Mouse (Mus musculus) mature B cell (primary cell): ENCODE data around the gene Wnt1.

Source experiments
- in situ Hi-C: fragments of 300-500 bp; cut with MboI; formaldehyde crosslinking; loops from 2 replicates; pipeline ENCODE4 v1.14.3; 2019

Wnt1 gene

DNA sequence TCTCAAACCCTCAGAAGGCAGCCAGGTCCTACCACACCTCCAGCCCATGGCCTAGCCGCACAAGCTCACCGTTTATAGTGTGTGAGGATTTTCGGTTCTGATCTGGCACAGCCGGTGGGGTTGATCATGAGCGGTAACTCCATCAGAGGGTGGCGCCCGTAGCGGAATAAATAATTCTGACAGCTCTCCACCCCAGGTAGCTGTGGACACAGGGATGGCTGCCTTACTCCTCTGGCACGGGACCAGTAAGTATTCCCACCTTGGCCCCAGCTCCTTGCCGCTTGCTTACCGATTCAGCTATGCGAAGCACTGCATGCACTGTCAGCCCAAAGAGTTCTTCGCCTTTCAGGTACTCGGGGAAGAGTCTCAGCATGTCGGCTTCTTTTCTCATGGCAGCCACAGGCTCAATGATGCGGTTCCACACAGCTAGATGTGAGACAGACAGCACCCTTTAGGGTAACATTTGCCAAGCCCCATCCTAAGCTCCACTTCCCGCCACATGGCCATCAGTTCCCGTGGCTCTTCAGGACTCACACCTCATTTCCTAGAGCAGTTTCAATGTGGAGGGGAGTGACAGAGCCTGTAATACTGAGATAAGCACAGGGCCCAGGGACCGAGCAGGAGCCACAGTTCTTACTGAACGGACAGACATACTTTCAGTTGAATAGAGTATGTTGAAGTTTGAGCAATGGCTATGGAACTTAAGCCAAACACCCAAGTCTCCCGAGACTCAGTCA is 47.5 kb downstream of the Wnt1 start:
- in situ Hi-C loops, result no loop called here

GRCm38 (mm10) chr15:98837743-98838103 is 48.1 kb downstream of the Wnt1 start:
- in situ Hi-C loops, result no loop called here

- in situ Hi-C loops, result no loop called here
These were observed 49.5 kb downstream of the Wnt1 start for GRCm38 (mm10) chr15:98839161-98839560.

- in situ Hi-C loops, result no loop called here
These were observed 50.3 kb downstream of the Wnt1 start for GRCm38 (mm10) chr15:98839671-98840585.
